Mouse (Mus musculus): ENCODE measurements around the gene Cgref1. TPM values are rescaled to one million over a fixed set of nuclear protein-coding genes. Genes with fewer than 3 reads are reported as not detected.

The Cgref1 gene
- polyA plus RNA-seq (2016; fragmentation: Nextera tagmentation; extraction: Ambion mirVana), result 12.4 and 14.2 TPM in 2 replicates

DNA sequence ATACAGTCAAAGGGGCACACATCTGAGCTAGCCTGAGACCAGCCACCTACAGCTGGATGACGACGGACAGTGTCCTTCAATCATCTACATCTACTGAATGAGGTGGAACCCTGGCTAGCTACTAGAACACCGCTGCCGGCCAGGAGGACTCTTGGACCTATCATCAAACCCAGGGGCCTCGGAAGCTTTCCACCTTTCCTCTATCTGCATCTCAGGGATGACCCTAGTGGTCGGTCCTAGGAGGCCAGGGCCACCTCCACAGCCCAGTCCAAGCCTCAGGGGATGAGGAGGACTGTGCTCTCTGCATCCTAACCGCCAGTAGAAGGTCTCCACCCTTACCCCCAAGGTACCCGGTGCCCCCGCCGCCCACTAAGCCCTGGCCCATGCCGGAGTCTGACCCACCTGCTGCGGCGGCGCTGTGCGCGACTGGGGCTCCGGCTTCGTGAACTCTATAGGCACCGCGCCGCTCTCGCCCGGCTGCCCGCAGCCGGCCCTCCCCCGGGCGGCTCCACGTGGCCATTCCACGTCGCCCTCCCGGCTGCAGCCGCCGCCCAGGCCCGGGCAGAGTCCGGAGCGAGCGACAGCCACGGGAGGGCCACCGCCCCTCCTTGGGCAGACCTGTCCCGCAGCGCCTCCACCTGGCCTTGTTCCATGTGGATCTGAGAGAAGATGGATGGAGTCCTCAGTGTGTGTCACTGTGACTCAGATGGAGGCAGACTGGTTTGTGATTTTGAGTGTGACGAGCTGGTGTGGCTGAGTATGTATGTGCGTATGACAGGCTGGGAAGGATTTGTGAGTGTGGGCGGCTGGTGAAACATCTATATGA, at the start of gene Cgref1:
TSS of gene Cgref1 (minus strand) at position 636 of the 826 bp plus-strand sequence.
- 4% methylated on average over 44 of the region's 44 CpGs for WGBS
- H3K4me1 ChIP-seq, result peaks cover 14% of the 10 kb centered on the region
- peak; percentile 39; the same call in 1 of the 2 replicates for ATAC-seq (ENCODE audit: low FRiP score)

DNA sequence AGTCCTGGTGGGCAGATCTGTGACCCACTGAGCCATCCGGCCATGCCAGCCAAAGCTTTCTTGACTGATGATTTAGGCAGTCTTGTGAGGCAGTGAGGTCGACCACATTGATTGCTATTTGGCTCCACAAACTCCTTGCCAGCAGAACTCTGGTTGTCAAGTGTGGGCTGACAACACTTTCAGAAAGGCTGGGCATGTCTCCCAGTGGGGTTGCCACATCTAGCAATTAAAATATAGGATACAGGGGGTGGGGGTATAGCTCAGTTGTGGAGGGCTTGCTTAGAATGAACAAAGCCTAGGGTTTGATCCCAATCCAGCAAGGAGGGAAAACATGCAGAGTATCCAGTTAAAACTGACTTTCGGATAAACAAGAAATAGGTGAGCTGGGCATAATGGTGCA, 48.7 kb upstream of the Cgref1 start:
- H3K4me2 ChIP-seq (replicated peaks), result no peak overlapping the region
- H3K9ac ChIP-seq, result no peak overlapping the region
- H3K9me3 ChIP-seq (replicated peaks), result no peaks in the 10 kb centered on the region
- H3K4me3 ChIP-seq, result no peak overlapping the region
- ATAC-seq (ENCODE audit: low FRiP score), result no peak
- WGBS, result 72% methylated on average over 3 of the region's 3 CpGs
- 0 out of 2 replicates have a peak, but pooled peaks cover 4% of the 10 kb centered on the region for H3K27me3 ChIP-seq
- no peaks in the 10 kb centered on the region for H3K4me1 ChIP-seq
- no peaks in the 10 kb centered on the region for H3K36me3 ChIP-seq
- no peak overlapping the region for H3K27ac ChIP-seq

More for the DNA sequence above, at the start of gene Cgref1:
- H3K27ac ChIP-seq, result no peak within 1 kb of the TSS
- no peaks in the 10 kb centered on the region for H3K9me3 ChIP-seq (replicated peaks)
- peak within 1 kb of the TSS; percentile 63 for H3K9ac ChIP-seq
- H3K27me3 ChIP-seq, result peaks cover 20% of the 10 kb centered on the region
- H3K36me3 ChIP-seq, result no peaks in the 10 kb centered on the region
- peak within 1 kb of the TSS; percentile 89 for H3K4me2 ChIP-seq (replicated peaks)
- peak within 1 kb of the TSS; percentile 44 for H3K4me3 ChIP-seq

DNA sequence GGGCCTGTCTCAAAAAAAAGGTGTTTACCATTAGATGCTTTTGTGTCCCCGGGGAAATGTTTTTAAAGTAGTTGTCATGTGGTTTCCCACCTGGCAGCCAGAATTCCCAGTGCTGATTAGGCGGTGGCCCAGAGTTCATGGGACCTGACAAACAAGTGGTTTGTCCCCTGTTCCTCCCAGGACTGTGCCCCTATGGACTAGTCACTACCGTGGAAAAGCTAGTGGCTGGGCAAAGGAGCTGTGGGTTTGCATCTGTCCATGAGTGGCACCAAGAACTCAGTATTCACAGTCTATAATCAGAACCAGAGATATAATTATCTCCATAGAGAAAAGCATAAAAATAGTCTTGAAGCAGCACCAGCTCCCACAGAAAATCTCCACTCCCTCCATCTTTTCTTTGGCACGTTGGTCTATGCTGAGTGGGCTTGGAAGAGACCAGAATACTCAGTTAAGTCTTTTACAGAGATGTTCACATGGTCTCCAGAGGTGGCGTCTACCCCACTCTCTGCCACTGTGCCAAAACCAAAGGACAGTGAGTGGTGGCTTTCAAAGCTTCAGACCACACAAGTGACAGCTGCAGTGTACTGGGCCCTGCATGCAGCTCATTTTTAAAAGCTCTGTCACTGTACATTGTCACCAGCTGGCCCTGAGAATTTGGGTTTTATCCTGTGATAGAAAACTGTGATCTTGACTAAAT, 47.7 kb upstream of the Cgref1 start:
- H3K9ac ChIP-seq, result no peak overlapping the region

GRCm38 (mm10) chr5:30982357-30982756, 37.0 kb upstream of the Cgref1 start:
- H3K27ac ChIP-seq, result no peak overlapping the region
- no peaks in the 10 kb centered on the region for H3K4me1 ChIP-seq
- no peak for ATAC-seq (ENCODE audit: low FRiP score)
- no peak overlapping the region for H3K4me3 ChIP-seq
- H3K9me3 ChIP-seq (replicated peaks), result no peaks in the 10 kb centered on the region
- no peak overlapping the region for H3K9ac ChIP-seq
- no peak overlapping the region for H3K4me2 ChIP-seq (replicated peaks)
- no peaks in the 10 kb centered on the region for H3K36me3 ChIP-seq
- 18% methylated on average over 2 of the region's 2 CpGs for WGBS
- H3K27me3 ChIP-seq, result no peaks in the 10 kb centered on the region

More for the DNA sequence above, 47.7 kb upstream of the Cgref1 start:
- H3K4me2 ChIP-seq (replicated peaks), result no peak overlapping the region
- H3K4me1 ChIP-seq, result no peaks in the 10 kb centered on the region
- no peak overlapping the region for H3K4me3 ChIP-seq
- H3K9me3 ChIP-seq (replicated peaks), result no peaks in the 10 kb centered on the region
- H3K36me3 ChIP-seq, result no peaks in the 10 kb centered on the region
- H3K27ac ChIP-seq, result no peak overlapping the region
- H3K27me3 ChIP-seq, result 0 out of 2 replicates have a peak, but pooled peaks cover under 1% of the 10 kb centered on the region
- WGBS, result 72% methylated on average over 5 of the region's 5 CpGs
- no peak for ATAC-seq (ENCODE audit: low FRiP score)

- H3K27ac ChIP-seq, result no peak overlapping the region
- H3K27me3 ChIP-seq, result no peaks in the 10 kb centered on the region; the same call in 1 of the 2 replicates
- no peaks in the 10 kb centered on the region for H3K4me1 ChIP-seq
- H3K4me2 ChIP-seq (replicated peaks), result no peak overlapping the region
- ATAC-seq (ENCODE audit: low FRiP score), result no peak
- H3K9ac ChIP-seq, result no peak overlapping the region
- H3K36me3 ChIP-seq, result no peaks in the 10 kb centered on the region
- H3K4me3 ChIP-seq, result no peak overlapping the region
- 76% methylated on average over 9 of the region's 9 CpGs for WGBS
- no peaks in the 10 kb centered on the region for H3K9me3 ChIP-seq (replicated peaks)
Measured at GRCm38 (mm10) chr5:30974870-30975656, 29.7 kb upstream of the Cgref1 start.

DNA sequence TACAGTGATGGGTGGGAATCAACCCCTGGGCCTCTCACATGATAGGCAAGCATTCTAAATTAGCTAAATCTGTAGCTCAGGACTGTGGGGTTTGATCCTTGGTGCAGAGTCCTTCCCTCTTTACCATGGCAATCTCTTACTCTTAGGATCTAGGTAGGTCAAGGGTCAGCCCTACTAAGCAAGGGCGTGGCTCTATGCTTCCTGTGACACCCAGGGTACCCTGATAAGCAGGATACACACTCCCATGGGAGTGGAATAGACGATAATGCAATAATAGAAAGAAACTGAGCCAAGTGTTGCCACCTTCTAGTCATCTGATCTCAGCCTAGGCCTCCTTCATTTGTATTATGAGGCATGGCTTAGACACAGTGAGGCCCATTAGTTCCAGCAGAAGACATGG, 24.0 kb upstream of the Cgref1 start:
- no peak overlapping the region for H3K4me3 ChIP-seq
- 89% methylated on average over 2 of the region's 2 CpGs for WGBS
- H3K4me1 ChIP-seq, result no peaks in the 10 kb centered on the region
- no peaks in the 10 kb centered on the region for H3K9me3 ChIP-seq (replicated peaks)
- H3K27ac ChIP-seq, result no peak overlapping the region
- no peak for ATAC-seq (ENCODE audit: low FRiP score)
- no peak overlapping the region for H3K4me2 ChIP-seq (replicated peaks)
- no peak overlapping the region for H3K9ac ChIP-seq
- H3K27me3 ChIP-seq, result peaks cover 3% of the 10 kb centered on the region
- no peaks in the 10 kb centered on the region for H3K36me3 ChIP-seq

DNA sequence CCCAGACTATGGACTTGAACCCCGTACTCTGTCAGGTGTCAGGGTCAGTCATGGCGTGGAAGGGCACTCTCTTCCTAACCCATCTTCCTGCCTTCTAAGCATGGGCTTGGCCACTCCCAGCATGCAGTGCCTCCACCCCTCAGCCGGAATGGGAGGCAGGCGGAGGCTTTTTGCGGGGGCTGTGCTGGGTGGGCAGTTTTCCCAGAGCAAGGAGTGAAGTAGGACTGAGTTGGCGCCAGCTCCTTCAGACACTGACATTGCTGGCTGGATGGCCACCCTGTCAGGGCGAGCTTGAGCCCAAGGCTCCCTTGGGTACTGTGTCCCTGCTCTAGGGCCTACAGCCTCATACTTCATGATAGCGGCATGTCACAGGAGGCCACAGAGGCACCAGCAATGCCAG, 23.0 kb upstream of the Cgref1 start, which contains the start of gene Tcf23:
TSS of gene Tcf23 (plus strand) at position 247 of the 400 bp plus-strand sequence.
- H3K4me3 ChIP-seq, result no peak within 1 kb of the TSS
- 74% methylated on average over 8 of the region's 8 CpGs for WGBS
- H3K9ac ChIP-seq, result no peak within 1 kb of the TSS
- peaks cover 3% of the 10 kb centered on the region; the same call in 1 of the 2 replicates for H3K27me3 ChIP-seq
- H3K36me3 ChIP-seq, result no peaks in the 10 kb centered on the region
- no peak within 1 kb of the TSS for H3K4me2 ChIP-seq (replicated peaks)
- H3K27ac ChIP-seq, result no peak within 1 kb of the TSS
- H3K4me1 ChIP-seq, result no peaks in the 10 kb centered on the region
- no peaks in the 10 kb centered on the region for H3K9me3 ChIP-seq (replicated peaks)
- no peak for ATAC-seq (ENCODE audit: low FRiP score)

DNA sequence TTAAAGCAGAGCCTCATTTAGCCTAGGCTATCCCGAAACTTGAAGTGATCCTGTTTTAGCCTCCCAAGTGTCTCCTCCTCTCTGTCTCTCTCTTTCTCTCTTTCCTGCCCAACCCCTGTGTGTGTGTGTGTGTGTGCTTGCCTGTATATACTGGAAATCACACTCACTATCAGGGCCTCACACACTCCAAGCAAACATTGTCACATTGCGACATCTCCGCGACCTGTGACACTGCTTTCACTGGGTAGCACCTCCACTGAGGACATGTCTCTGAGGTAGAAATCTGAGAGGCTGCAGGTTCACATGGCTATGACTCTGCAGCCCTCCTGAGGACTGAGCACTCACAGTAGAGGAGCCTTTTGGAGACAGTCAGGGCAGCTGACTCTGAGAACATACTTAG, 20.8 kb upstream of the Cgref1 start:
- no peaks in the 10 kb centered on the region for H3K4me1 ChIP-seq
- H3K4me3 ChIP-seq, result no peak overlapping the region
- no peak overlapping the region for H3K27ac ChIP-seq
- H3K27me3 ChIP-seq, result peaks cover 3% of the 10 kb centered on the region; the same call in 1 of the 2 replicates
- H3K9me3 ChIP-seq (replicated peaks), result no peaks in the 10 kb centered on the region
- no peak overlapping the region for H3K4me2 ChIP-seq (replicated peaks)
- ATAC-seq (ENCODE audit: low FRiP score), result no peak
- 88% methylated on average over 4 of the region's 4 CpGs for WGBS
- no peaks in the 10 kb centered on the region for H3K36me3 ChIP-seq
- no peak overlapping the region for H3K9ac ChIP-seq

DNA sequence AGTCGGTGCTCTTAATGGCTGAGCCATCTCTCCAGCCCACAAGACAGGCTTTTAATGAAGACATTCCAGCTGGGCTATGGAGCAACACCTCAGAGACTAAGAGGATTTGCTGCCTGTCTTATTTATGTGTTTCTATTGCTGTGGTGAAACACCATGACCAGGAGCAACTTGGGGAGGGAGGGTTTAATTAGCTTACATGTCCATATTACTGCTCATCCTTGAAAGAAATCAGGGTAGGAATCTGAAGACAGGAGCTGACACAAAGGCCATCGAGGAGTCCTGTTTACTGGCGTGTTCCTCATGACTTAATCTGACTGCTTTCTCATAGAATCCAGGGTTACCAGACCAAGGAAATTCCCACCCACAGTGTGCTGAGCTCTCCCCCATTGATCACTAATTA, 18.5 kb upstream of the Cgref1 start:
- 76% methylated on average over 3 of the region's 3 CpGs for WGBS
- Histone ChIP-seq H3K27ac (no peak overlapping the region), H3K4me1 (peaks cover 5% of the 10 kb centered on the region), H3K27me3 (peaks cover 3% of the 10 kb centered on the region; the same call in 1 of the 2 replicates), H3K9ac (no peak overlapping the region), H3K36me3 (no peaks in the 10 kb centered on the region), H3K4me2 (replicated peaks) (no peak overlapping the region), H3K9me3 (replicated peaks) (no peaks in the 10 kb centered on the region), H3K4me3 (no peak overlapping the region)
- ATAC-seq (ENCODE audit: low FRiP score), result no peak

DNA sequence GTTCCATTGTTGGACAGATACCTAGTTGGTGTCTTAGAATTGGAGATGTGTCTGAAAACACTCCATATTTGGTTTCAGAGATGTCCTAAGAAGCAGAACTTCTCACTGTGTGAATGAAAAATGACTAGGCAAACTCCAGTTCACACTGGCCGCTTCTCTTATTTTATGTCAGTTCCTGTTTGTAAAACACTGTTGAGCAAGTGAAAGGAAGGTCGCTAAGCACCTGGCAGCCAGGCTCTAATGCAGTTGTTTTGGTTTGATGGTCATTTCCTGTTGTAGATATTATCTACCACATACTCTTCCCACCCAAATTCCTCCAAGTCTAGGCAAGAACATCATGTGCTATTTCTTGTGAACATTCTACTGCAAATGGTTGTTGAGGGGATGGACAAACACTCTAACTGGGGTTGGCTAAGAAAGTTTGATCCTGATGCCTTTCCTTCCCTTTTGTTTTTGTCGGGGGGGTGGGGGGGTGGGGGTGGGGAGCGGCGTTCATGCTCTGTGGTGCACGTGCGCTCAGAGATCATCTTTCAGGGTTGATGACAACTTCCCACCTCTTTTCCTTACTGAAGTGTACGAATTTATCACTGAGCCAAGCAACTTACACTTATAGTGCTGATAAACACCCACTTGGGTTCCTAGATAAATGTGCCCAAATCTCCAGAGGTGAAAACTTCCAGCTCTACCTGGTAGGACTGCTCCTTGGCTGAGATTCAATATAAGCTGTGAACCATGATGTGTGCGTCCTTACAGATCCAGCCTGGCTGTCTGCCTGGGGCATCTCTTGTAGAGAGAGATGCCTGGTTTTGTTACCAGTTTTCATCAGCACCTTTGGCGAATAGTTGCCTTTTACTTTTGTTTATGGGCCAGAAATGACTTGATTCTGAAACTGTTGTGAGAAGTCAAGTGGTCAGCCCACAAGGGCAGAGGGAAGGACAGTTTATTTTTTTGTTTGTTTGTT, 16.4 kb upstream of the Cgref1 start:
- H3K27ac ChIP-seq, result no peak overlapping the region
- no peak overlapping the region for H3K4me2 ChIP-seq (replicated peaks)
- peaks cover 22% of the 10 kb centered on the region for H3K4me1 ChIP-seq
- no peaks in the 10 kb centered on the region; the same call in 1 of the 2 replicates for H3K27me3 ChIP-seq
- WGBS, result 84% methylated on average over 10 of the region's 10 CpGs
- no peak overlapping the region for H3K4me3 ChIP-seq
- no peaks in the 10 kb centered on the region for H3K9me3 ChIP-seq (replicated peaks)
- peaks cover 14% of the 10 kb centered on the region for H3K36me3 ChIP-seq
- no peak for ATAC-seq (ENCODE audit: low FRiP score)
- H3K9ac ChIP-seq, result no peak overlapping the region

DNA sequence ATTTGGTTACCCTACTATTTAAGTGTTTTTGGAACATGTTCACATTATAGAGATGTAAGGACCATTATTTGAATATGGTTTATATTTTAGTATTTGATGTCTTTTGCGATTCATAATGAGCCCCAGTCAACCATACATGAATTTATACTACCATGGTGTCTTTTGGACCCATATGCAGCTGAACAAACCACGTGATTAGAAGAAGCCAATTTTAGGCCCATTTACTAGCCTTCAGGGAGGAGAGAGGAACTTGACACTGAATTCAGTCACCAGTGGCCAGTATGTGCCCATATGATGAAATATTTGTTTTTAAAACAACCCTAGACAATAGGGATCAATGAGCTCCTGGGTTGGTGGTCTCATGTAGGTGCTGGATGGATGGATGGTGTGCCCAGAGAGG, 15.4 kb upstream of the Cgref1 start:
- no peaks in the 10 kb centered on the region for H3K9me3 ChIP-seq (replicated peaks)
- H3K36me3 ChIP-seq, result peaks cover 17% of the 10 kb centered on the region
- H3K4me2 ChIP-seq (replicated peaks), result peak overlapping the region; percentile 71
- H3K4me1 ChIP-seq, result peaks cover 22% of the 10 kb centered on the region
- H3K9ac ChIP-seq, result no peak overlapping the region
- H3K27ac ChIP-seq, result no peak overlapping the region
- H3K27me3 ChIP-seq, result no peaks in the 10 kb centered on the region; the same call in 1 of the 2 replicates
- H3K4me3 ChIP-seq, result peak overlapping the region; percentile 85; the same call in 1 of the 2 replicates
- 89% methylated on average over 2 of the region's 2 CpGs for WGBS
- ATAC-seq (ENCODE audit: low FRiP score), result no peak

Measured in hindbrain, embryonic 12.5 days (tissue).